Mouse (Mus musculus) testis, adult 2 months (tissue): ENCODE results near the gene Pnpo.

ENCODE experiments used
- CTCF ChIP-seq: fragments of 200-500 bp; IDR thresholded peaks from 2 replicates; pipeline ENCODE4 v1.5.1; 2012; ENCODE audit warnings: low read depth, mild to moderate bottlenecking, inconsistent platforms, low read length, moderate library complexity; ENCODE audit not compliant: control insufficient read depth, insufficient read depth, insufficient replicate concordance
- POLR2A ChIP-seq: fragments of 200-500 bp; IDR thresholded peaks from 2 replicates; pipeline ENCODE4 v1.6.1; 2012; ENCODE audit warnings: low read depth, mild to moderate bottlenecking, inconsistent platforms, low read length, moderate library complexity; ENCODE audit not compliant: control insufficient read depth

DNA sequence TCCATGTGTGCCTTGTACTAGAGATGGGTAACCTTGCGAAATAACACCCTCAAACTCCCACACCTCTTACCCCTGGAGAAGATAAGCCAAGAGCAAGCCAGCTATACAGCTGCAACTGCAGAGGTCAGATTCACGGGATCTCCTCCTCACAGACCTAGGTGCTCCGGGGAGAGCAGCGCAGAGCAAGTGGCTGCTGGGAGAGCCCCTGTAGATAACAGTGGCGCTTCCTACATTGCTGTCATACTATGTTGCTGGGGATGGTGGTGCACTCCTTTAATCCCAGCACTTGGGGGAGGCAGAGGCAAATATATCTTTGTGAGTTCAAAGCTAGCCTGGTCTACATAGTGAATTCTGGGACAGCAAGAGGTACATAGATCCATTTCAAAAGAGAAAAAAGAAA, 17.2 kb downstream of the Pnpo start:
- no peak for TF ChIP-seq POLR2A
- no peak for TF ChIP-seq CTCF
